Mouse (Mus musculus) MEL (cell line): ENCODE measurements at regions not wholly inside any gene's neighbourhood (a gene's known extent, or its start where the extent isn't known, plus 50 kb on each side); places are given as distances from the start of the nearest gene placed in this dataset.

Source experiments
- CTCF ChIP-seq, 3 experiments: IDR thresholded peaks in 2 of 3; conservative IDR thresholded peaks in 1 of 3; 2 replicates each; pipeline ENCODE4 v1.5.1; 2011 to 2012; ENCODE audit warnings: low read length in 3 of 3, low read depth in 2 of 3, mild to moderate bottlenecking in 2 of 3, improper control_type of control experiment in 1 of 3, inconsistent platforms in 1 of 3, mixed read lengths in 1 of 3, moderate library complexity in 1 of 3; ENCODE audit not compliant: control insufficient read depth in 1 of 3, insufficient read depth in 1 of 3, poor library complexity in 1 of 3, severe bottlenecking in 1 of 3
- GATA1 ChIP-seq: IDR thresholded peaks from 2 replicates; pipeline ENCODE4 v1.6.1; 2011; ENCODE audit warnings: low read depth, low read length, improper control_type of control experiment
- MAX ChIP-seq: IDR thresholded peaks from 2 replicates; pipeline ENCODE4 v1.6.1; 2011; ENCODE audit warnings: low read length, improper control_type of control experiment
- POLR2A ChIP-seq, 2 experiments: IDR thresholded peaks; 2 replicates each; pipeline ENCODE4 v1.6.1; 2011 to 2012; ENCODE audit warnings: low read length in 2 of 2, mild to moderate bottlenecking in 2 of 2, control low read depth in 1 of 2, improper control_type of control experiment in 1 of 2, low read depth in 1 of 2, moderate library complexity in 1 of 2; ENCODE audit not compliant: control insufficient read depth in 1 of 2, insufficient read depth in 1 of 2, poor library complexity in 1 of 2
- TBP ChIP-seq: IDR thresholded peaks from 2 replicates; pipeline ENCODE4 v1.8.0; 2011; ENCODE audit warnings: low read depth, low read length, improper control_type of control experiment
- TCF12 ChIP-seq: IDR thresholded peaks from 2 replicates; pipeline ENCODE4 v1.6.1; 2014; ENCODE audit warnings: low read depth, mild to moderate bottlenecking, inconsistent platforms, low read length, improper control_type of control experiment, moderate library complexity
- USF1 ChIP-seq: IDR thresholded peaks from 2 replicates; pipeline ENCODE4 v1.6.1; 2014; ENCODE audit warnings: low read depth, mild to moderate bottlenecking, inconsistent platforms, low read length, improper control_type of control experiment, moderate library complexity
- ZNF384 ChIP-seq: IDR thresholded peaks from 2 replicates; pipeline ENCODE4 v1.6.1; 2012; ENCODE audit warnings: low read depth, mild to moderate bottlenecking, inconsistent platforms, low read length, improper control_type of control experiment

DNA sequence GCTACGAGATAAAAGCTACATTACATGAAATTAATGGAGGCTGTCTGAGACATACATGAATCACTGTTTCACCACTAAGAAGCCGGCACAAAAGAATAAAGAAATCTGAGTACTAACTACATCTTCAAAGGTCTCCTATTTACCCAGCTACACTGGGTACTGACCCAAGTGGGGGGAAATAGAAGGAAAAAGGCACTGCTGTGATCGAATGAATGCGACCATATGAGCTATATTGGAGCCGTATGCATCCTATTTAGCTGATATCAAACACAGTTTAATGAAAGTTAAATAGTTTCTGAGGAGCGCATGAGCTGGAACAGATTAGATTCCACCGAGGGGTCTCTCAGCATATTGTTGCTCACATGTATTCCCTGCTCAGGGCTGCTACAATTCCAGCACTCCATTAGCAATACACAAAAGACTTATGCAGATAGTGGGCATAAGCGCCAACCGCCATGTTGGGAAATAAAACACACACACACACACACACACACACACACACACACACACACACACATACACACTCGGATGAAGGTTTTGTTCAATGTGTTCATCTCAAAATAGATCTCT is 905.3 kb downstream of the Bcl11a start:
- TF ChIP-seq CTCF (IDR thresholded peaks at IDR 0.05 in 2 of 3, conservative IDR thresholded peaks at IDR 0.05 in 1 of 3; ENCODE audit: control insufficient read depth in 1 of 3, insufficient read depth in 1 of 3, low read depth in 2 of 3, low read length in 3 of 3, poor library complexity in 1 of 3, severe bottlenecking in 1 of 3) (no peak), TCF12 (no peak), GATA1 (no peak), MAX (no peak), POLR2A (IDR thresholded peaks at IDR 0.05; ENCODE audit: control insufficient read depth in 1 of 2, insufficient read depth in 1 of 2, low read depth in 1 of 2, low read length in 2 of 2, poor library complexity in 1 of 2) (no peak), ZNF384 (no peak), TBP (no peak), USF1 (no peak)
